28 mouse cellular contexts compared by ENCODE assay signal in the genomic region with DNA sequence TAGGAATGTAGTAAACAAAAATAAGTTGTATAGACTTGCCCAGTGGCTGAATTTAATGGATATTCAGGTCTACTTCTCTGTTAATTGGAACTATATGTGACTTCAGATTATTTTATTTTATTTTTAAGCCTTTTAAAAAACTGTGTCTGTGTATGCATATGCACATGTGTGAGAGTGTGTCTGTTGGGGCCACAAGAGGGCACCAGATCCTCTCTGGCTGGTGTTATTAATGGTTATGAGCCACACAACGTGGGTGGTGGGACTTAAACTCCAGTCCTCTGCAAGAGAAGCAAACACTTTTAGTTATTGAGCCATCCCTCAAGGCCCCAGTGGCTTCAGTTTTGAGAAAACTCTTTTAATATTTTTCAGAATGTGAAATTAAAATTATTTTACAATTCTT.
DNase-seq lines count a peak whose midpoint lies in the region; TF ChIP-seq lines count a peak whose summit lies in the region.
"Had no signal": no experiment of that assay in that cellular context is flagged by ENCODE, and none has a peak within 500 bp of the region (broad histone marks: within the 10 kb centered on the region; RNA-seq: fewer than 3 reads in every experiment).

No protein-coding gene starts in this region.

- H3K27me3 ChIP-seq in heart, embryonic 10.5 days (ENCODE audit: insufficient read depth, poor library complexity, severe bottlenecking) = no peaks in the 10 kb centered on the region
- H3K27me3 ChIP-seq: embryonic facial prominence, embryonic 13.5 days; forebrain, embryonic 15.5 days; intestine, embryonic 15.5 days; limb, embryonic 12.5 days; stomach, embryonic 15.5 days had no signal

- WGBS in heart, embryonic 10.5 days = 67% methylated on average over 1 of the region's 1 CpGs
- 50% methylated on average over 1 of the region's 1 CpGs for WGBS in lung, adult 2 months

- no peak for TF ChIP-seq POLR2A in lung, adult 2 months (IDR thresholded peaks at IDR 0.05; ENCODE audit: borderline replicate concordance, extremely low read depth, low read depth, low read length)

- H3K4me3 ChIP-seq in layer of hippocampus, adult 2 months = no peak overlapping the region
- no peak overlapping the region for H3K4me3 ChIP-seq in heart, embryonic 10.5 days
- no peak overlapping the region for H3K4me3 ChIP-seq in lung, adult 2 months (replicated peaks; ENCODE audit: extremely low read depth, low read depth, low read length)
- H3K4me3 ChIP-seq: embryonic facial prominence, embryonic 13.5 days; forebrain, embryonic 10.5 days; forebrain, embryonic 15.5 days; intestine, embryonic 15.5 days; left cerebral cortex, adult 2 months; limb, embryonic 12.5 days; stomach, embryonic 15.5 days had no signal

- no peak for DNase-seq in layer of hippocampus, adult 2 months (ENCODE audit: low spot score in 2 of 2)
- no peak for DNase-seq in layer of hippocampus, adult 18-20 months (ENCODE audit: low spot score in 2 of 2)
- DNase-seq in 416B (ENCODE audit: low read depth) (peak; percentile 15), ES-CJ7 (ENCODE audit: low read depth, low spot score) (peak; percentile 37), R1 (ENCODE audit: low read depth, low spot score) (peak; percentile 22)
- DNase-seq in urinary bladder, adult 18-20 months (ENCODE audit: low spot score in 2 of 2) = no peak
- no peak for DNase-seq in heart, embryonic 10.5 days (ENCODE audit: low spot score)
- no peak for DNase-seq in lung, adult 2 months
- DNase-seq: adrenal gland, adult 8-10 months; cerebellum, adult 11-12 months; cerebellum, postnatal 10 days; gastrocnemius, postnatal 10 days; heart, postnatal 14 days; kidney, adult 9 months; kidney, postnatal 10 days; liver, postnatal 0 days; lung, postnatal 10 days; midbrain, embryonic 14.5 days; right cerebral cortex, postnatal 25 days; thymus, postnatal 14 days had no signal

- peak; percentile 41 for TF ChIP-seq CTCF in layer of hippocampus, adult 2 months (conservative IDR thresholded peaks at IDR 0.05)
- TF ChIP-seq CTCF in lung, adult 2 months (IDR thresholded peaks at IDR 0.05; ENCODE audit: insufficient read depth, low read length) = no peak

- no peaks in the 10 kb centered on the region for H3K9me3 ChIP-seq in heart, embryonic 10.5 days
- H3K9me3 ChIP-seq: embryonic facial prominence, embryonic 13.5 days; forebrain, embryonic 10.5 days; forebrain, embryonic 15.5 days; intestine, embryonic 15.5 days; limb, embryonic 12.5 days; stomach, embryonic 15.5 days had no signal

- no peak overlapping the region for H3K27ac ChIP-seq in layer of hippocampus, adult 2 months
- no peak overlapping the region for H3K27ac ChIP-seq in heart, embryonic 10.5 days
- H3K27ac ChIP-seq: embryonic facial prominence, embryonic 13.5 days; forebrain, embryonic 10.5 days; forebrain, embryonic 15.5 days; hindbrain, postnatal 0 days; intestine, embryonic 15.5 days; left cerebral cortex, adult 2 months; limb, embryonic 12.5 days; stomach, embryonic 15.5 days had no signal

- no peaks in the 10 kb centered on the region for H3K4me1 ChIP-seq in heart, embryonic 10.5 days
- H3K4me1 ChIP-seq in lung, adult 2 months (ENCODE audit: control insufficient read depth, insufficient read depth, low read length) = no peaks in the 10 kb centered on the region
- H3K4me1 ChIP-seq: embryonic facial prominence, embryonic 13.5 days; forebrain, embryonic 10.5 days; forebrain, embryonic 15.5 days; intestine, embryonic 15.5 days; limb, embryonic 12.5 days; stomach, embryonic 15.5 days had no signal

- H3K36me3 ChIP-seq in heart, embryonic 10.5 days = no peaks in the 10 kb centered on the region
- H3K36me3 ChIP-seq: embryonic facial prominence, embryonic 13.5 days; forebrain, embryonic 10.5 days; forebrain, embryonic 15.5 days; intestine, embryonic 15.5 days; limb, embryonic 12.5 days; stomach, embryonic 15.5 days had no signal

Comparison
In these comparisons a context has a peak if more than half of its experiments do, and no peak if none do; other contexts are left out.
1. DNase-seq: peak in 416B (single experiment), ES-CJ7 (single experiment) and R1 (single experiment); none in layer of hippocampus, adult 2 months (0 of 2), layer of hippocampus, adult 18-20 months (0 of 2), urinary bladder, adult 18-20 months (0 of 2), heart, embryonic 10.5 days (single experiment) and lung, adult 2 months (single experiment).